Mouse (Mus musculus) brain, adult 2 months (tissue): ENCODE measurements around the gene Scgb1a1.
"Not testable (repeated sequence)": the region's sequence is repeated elsewhere in the genome, so short reads cannot be mapped to it uniquely, and the experiment has no call there.

Experiments used
- DNase-seq: peaks from one replicate; pipeline ENCODE4 v3.0.0; 2011; ENCODE audit warnings: low read depth, low spot score

Gene Scgb1a1

GRCm38 (mm10) chr19:9067292-9067691, 20.5 kb downstream of the Scgb1a1 start:
- no peak for DNase-seq

GRCm38 (mm10) chr19:9065621-9066561, 21.9 kb downstream of the Scgb1a1 start:
- peak; percentile 88 for DNase-seq

- DNase-seq = no peak
Observed at GRCm38 (mm10) chr19:9063831-9064230, 23.9 kb downstream of the Scgb1a1 start.

DNA sequence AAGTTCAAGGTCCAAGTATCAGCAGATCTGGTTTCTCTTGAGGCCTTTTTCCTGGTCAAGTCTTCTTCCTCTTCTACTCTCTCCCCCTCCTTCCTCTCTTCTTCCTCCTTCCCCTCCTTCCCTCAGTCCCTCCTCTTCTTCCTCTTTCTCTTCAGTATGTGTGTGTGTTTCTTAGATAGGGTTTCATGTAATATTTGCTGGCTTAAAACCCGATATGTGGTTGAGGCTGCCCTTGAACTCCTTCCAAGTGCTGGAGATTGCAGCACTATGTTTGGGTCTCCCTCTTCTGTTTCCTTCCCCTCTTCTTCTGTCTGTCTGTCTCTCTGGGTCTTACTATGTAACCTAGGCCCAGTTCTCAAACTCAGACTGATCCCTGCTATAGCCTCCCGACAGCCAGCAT, 24.9 kb downstream of the Scgb1a1 start:
- no peak for DNase-seq

GRCm38 (mm10) chr19:9061221-9061893, 26.4 kb downstream of the Scgb1a1 start:
- no peak for DNase-seq

- DNase-seq = no peak
Observed at GRCm38 (mm10) chr19:9060103-9060502, 27.7 kb downstream of the Scgb1a1 start.

- no peak for DNase-seq
Observed at GRCm38 (mm10) chr19:9059391-9059790, 28.4 kb downstream of the Scgb1a1 start.

- no peak for DNase-seq
Observed at GRCm38 (mm10) chr19:9058944-9059343, 28.8 kb downstream of the Scgb1a1 start.

DNA sequence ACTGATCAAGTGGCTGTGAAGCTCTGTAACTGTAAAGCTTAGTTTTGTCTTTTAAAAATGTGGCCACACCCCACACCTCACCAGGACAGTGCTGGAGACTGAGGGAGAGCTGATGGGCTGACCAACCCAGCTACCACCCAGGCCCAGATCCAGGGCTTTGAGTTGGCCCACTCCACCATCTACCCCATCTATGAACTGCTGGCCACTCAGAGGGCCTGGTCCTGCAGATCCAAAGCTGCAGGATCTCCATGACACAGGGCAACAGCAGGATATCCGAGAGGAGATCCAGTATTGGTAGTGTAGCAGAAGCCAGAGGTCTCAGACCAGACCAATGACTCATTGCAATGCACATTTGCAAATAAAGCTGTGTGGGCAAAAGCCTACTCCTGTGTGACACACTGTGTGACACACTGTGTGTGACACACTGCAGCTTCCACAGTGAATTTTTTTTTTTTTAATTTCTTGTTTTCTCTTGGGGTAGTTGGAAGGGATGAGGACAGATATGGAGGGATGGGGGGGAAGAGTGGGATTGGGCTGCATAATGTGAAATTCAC, 29.4 kb downstream of the Scgb1a1 start:
- DNase-seq = no peak

GRCm38 (mm10) chr19:9057679-9058078, 30.1 kb downstream of the Scgb1a1 start:
- DNase-seq = no peak

- no peak for DNase-seq
Observed at GRCm38 (mm10) chr19:9055703-9056355, 31.9 kb downstream of the Scgb1a1 start.

GRCm38 (mm10) chr19:9055153-9055552, 32.6 kb downstream of the Scgb1a1 start:
- DNase-seq = peak; percentile 55

DNA sequence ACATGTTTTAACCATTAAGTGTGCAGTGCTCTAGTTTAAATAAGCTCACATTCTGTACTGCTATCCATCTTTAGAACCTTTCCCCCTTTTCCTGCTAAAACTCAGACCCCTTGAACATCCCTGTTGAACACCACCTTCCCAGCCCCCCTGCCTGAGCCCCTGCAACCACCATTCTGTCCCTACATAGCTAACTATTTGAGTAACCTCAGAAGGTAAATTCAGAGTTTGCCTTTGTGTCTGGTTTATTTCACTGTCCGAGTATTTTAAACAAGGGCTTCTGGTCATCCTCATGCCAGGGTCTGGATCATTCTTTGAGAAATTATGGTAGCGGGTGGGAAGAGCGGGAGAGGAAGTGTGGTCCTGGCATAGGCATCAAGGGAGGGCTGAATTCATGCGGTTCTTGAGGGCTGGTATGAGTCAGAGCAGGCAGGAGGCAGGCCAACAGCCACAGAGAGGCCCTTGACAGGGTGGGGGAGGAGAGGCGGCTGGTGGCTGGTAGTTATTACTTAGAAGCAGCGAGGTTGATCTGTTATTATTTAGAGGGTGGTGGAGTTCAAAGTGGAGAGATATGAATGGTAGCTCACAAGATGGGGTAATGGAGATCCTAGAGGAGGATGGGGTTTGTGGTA, 34.8 kb downstream of the Scgb1a1 start:
- DNase-seq = peak; percentile 68

GRCm38 (mm10) chr19:9051985-9052384, 35.8 kb downstream of the Scgb1a1 start:
- DNase-seq = not testable (repeated sequence)

DNA sequence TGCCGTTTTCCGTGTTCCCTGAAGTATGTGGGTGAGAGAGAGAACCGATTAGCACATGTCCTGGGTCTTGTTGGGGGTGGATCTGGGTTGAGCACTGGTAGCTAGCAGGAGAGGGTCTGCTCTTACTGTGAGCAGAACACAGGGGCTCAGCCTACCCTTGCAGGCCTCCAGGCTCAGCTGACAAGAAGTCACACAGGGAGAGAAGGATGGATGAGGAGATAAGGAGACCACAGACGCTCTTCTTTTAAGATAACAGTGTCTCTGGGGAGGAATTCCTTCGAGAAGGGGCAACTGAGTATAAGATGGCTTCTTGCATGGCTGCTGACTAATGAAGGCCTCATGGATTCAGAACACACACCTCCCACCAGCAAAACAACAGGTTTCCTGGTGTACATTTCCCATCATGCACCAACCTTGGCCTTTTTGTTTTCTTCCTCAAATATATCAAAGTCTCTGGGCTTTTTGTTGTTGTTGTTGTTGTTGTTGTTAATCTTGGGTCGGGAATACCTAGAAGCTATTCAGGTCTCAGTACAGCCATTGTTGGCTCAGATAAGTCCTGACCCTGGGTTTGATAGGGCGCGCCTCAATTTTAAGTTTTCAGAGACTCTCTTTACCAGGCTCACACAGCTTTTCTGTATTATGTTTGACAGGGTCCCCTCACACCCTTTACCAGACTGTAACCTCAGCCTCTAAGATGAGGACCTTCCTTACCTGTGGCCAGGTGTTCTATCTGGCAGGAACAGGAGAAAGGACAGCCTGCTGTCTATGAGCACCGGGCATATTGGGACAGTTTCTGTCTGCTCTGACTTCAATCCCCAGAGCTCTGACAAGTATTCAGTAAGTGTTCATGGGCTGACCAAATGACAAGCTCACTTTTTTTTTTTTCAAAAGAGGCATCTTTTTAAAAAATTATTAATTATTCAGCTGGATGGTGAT, 37.2 kb downstream of the Scgb1a1 start:
- DNase-seq = no peak

DNA sequence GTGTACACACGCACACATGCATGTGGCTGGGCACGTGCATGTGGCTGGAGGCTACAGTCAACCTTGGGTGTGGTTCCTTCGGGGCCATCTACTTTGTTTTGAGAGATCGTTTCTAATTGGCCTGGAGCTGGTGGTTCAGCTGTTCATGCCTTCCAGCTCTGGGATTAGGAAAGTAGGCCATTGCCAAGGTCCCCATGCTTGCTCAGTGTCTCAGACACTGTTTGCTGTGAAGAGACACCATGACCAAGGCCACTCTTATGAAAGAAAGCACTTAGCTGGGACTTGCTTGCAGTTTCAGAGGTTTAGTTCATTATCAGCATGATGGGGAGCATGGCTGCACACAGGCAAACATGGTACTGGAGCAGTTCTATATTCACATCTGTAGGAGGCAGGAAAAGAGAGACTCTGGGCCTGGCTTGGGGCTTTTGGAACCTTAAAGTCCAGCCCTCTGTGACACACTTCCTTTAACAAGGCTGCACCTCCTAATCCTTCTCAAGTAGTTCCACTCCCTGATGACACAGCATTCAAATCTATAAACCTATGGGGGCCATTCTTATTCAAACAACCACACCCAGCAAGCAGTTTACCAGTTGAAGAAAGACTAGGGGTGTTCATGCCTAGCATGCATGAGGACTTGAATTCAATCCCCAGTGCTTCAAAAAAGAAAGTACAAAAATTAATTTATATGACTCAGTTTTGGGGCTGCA, 38.6 kb downstream of the Scgb1a1 start:
- DNase-seq = no peak

GRCm38 (mm10) chr19:9047946-9048387, 39.8 kb downstream of the Scgb1a1 start:
- no peak for DNase-seq

DNA sequence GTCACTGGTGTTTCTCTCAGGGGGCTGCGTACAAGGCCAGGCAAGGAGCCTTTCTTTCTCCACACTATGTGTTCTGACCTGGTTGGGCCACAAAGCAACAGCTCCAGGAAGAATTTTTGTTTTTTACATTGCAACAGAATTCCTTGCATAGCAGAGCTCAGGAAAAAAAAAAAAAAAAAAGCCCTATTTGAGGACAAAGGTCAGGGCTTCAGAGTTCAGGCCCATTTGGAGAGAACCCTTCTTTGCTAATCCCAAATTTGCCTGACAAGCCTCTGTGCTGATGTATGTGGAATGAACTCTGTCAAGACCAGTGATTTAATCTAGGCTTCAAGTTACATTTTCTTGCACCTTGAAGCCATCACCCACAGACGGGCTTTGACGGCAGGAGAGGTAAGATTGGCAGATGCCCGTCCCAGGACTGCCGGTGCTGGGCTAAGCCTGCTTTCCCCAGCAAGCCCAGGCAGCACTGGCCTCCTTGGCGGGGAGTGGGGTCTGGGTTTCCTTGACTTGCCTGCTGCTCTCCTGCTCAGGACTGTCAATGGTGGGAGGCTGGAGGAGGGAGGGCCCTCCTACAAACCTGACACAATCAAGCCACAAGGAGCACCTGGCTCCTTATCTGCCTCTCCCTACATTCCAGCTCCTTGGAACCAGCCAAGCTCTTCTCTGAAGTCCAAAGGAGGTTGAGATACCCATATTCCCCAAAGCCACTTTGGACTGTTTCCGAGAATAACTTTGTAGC, 40.4 kb downstream of the Scgb1a1 start:
- no peak for DNase-seq

DNA sequence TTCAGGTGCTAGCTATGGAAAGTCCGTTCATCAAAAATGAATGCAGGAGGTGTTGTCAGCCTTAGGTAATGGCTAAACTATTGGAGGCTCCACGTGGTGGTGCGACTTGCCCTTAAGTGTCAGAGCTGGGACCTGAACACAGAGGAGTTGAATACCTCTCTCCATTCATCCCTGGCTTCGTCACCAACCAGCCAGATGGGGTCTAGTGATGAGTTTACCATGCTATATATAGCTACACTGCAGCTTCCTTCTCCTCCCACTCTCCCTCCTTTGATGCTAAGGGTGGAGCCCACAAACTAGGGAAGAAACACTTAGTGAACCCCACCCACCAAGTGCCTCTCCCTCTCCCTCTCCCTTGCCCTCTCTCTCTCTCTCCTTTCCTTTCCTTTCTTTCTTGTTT, 43.5 kb downstream of the Scgb1a1 start:
- DNase-seq = peak; percentile 53
